Mouse (Mus musculus): ENCODE results near the gene Taco1. TPM values are rescaled to one million over a fixed set of nuclear protein-coding genes. Genes with fewer than 3 reads are reported as not detected.

The Taco1 gene
- polyA plus RNA-seq (2012; ENCODE audit: low replicate concordance) = 15.6 and 22.6 TPM in 2 replicates

DNA sequence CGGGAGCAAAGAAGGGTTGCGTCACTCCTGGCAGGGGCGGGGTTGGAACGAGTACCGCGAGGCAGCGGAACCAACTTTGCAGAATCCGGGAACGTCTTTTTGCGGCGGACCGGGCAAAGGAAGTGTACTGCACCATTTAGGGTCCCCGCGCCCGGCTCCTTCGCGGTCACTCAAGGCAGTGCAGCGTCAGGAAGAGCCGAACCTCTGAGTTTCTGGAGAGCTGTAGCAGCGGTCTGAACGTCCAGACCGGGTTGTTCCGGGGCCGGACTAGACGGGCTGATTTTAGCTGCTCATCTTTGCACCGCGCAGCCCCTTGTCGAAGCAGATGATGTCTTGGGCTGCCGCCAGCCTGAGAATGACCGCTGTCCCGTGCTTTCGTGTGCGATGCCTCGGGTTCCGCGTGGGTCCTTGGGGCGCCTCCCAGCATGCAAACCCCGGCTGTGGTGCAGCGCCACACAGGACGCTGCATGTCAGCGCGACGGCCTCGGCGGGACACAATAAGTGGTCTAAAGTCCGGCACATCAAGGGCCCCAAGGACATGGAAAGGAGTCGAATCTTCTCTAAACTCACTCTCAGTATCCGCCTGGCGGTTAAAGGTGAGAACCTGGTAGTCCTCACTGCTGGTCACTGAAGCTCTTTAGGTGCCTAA is at the start of gene Taco1:
Taco1 (plus strand) TSS at position 139 of the 649 bp plus-strand sequence.

DNA sequence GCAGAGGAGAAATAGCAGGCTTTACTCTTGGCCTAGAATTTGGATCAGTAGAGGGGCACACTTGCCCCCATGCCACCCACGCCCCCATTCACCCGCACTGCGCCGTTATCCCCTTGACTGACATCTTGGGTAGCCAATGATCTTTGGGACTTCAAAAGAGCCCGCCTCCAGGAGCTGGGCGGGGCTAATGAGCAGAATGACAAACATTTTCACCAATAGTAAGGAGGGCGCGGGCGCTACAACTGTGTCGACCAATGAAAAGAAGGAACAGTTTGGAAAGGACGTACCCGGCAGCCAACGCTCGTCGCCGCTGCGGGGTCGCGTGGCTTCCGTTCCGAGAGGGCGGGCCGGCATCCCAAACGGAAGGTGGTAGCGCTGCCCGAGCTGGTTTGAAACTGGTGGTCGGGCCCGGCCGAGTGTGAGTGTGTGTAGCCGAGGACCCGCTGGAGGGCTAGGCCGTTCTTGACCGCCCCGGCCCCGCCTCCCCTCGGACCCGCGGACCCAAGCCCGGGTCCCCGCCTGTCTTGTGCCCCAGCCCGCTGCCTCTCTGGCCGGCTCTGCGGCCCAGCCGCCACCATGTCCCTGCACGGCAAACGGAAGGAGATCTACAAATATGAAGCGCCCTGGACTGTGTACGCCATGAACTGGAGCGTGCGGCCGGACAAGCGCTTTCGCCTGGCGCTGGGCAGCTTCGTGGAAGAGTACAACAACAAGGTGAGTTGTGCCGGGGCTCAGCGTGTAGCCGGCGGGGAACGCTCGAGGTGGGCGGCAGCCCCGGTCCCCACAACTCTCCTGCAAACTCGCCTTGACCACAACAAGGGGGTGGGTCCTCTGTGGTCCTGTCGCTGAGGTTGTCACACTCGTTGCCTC is 29.1 kb upstream of the Taco1 start, which contains the start of gene Dcaf7:
Dcaf7 (plus strand) TSS at position 325 of the 870 bp plus-strand sequence.

DNA sequence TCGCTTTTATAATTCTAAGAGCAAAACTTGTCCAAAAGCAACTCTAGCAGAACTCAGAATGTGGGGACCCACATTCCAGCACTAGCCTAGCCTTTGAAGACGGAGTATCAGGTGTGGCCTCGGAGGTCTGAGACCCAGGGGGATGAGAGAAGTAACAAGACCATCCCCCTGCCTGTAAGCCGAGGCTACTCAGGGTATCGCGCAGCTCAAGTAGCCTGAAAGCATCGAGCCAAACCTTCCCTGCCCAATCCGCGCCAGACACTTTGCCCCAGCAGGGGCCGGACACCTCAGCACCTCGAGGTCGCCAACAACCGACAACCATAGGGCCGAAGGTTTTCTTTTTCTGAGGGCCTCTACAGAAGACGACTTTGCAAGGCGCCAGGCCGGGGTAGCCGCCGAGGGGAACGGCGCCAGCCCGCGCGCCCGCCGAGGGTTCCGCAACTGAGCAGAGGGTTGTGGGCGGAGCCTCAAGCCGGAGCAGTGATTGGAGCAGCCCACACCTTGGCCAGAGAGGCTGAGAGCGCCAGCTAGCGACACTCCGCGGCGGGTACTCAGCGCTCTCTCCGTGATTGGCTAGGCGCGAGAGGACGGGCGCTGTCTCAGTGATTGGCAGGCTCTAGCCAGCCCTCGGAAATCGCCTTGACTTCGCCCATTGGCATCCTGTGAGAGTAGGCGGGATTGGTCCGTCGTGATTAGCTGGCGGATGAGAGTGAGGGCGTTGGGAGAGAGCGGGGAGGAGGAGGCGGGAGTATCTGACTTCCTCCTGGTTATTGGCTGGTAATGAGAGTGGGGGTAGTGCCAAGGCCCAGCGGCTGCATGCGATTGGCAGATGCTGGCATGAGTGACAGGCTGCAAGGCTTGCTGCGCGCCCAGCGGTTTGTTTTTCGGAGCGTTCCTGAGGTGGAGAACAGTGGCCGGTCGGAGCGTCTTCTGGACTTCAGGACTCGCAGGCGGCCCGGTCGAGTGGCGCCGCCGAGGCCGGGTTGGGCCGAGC is 18.1 kb downstream of the Taco1 start, which contains the start of gene Map3k3:
Map3k3 (plus strand) TSS at position 906 of the 994 bp plus-strand sequence.

Other genes with a start within 250 kb of the Taco1 start
- gene Cyb561, start 112.7 kb upstream of the Taco1 start, polyA plus RNA-seq (2012; ENCODE audit: low replicate concordance) = 0.44 TPM in 1 of 2 replicates, not detected in the other
- gene Ace, start 98.1 kb upstream of the Taco1 start, polyA plus RNA-seq (2012; ENCODE audit: low replicate concordance) = 5.4 and 11.1 TPM in 2 replicates
- gene Ace3, start 71.4 kb upstream of the Taco1 start, polyA plus RNA-seq (2012; ENCODE audit: low replicate concordance) = not detected in 2 replicates
- not detected in 2 replicates for gene Kcnh6, start 57.9 kb upstream of the Taco1 start, polyA plus RNA-seq (2012; ENCODE audit: low replicate concordance)
- 34.4 and 37.9 TPM in 2 replicates for gene Dcaf7, start 29.2 kb upstream of the Taco1 start, polyA plus RNA-seq (2012; ENCODE audit: low replicate concordance)
- gene Map3k3, start 18.6 kb downstream of the Taco1 start, polyA plus RNA-seq (2012; ENCODE audit: low replicate concordance) = 4.8 and 5.7 TPM in 2 replicates
- not detected in 2 replicates for gene Gm10840, start 94.8 kb downstream of the Taco1 start, polyA plus RNA-seq (2012; ENCODE audit: low replicate concordance)
- gene Limd2, start 94.8 kb downstream of the Taco1 start, polyA plus RNA-seq (2012; ENCODE audit: low replicate concordance) = 142 and 144 TPM in 2 replicates
- gene Strada, start 136.1 kb downstream of the Taco1 start, polyA plus RNA-seq (2012; ENCODE audit: low replicate concordance) = 49.2 and 63.9 TPM in 2 replicates
- gene Ccdc47, start 150.3 kb downstream of the Taco1 start, polyA plus RNA-seq (2012; ENCODE audit: low replicate concordance) = 0.83 and 1.2 TPM in 2 replicates
- gene Ddx42, start 150.9 kb downstream of the Taco1 start, polyA plus RNA-seq (2012; ENCODE audit: low replicate concordance) = 7.5 and 8.1 TPM in 2 replicates
- gene Ftsj3, start 190.0 kb downstream of the Taco1 start, polyA plus RNA-seq (2012; ENCODE audit: low replicate concordance) = 3.1 and 16.8 TPM in 2 replicates
- gene Psmc5, start 190.1 kb downstream of the Taco1 start, polyA plus RNA-seq (2012; ENCODE audit: low replicate concordance) = 8.9 and 18.7 TPM in 2 replicates
- gene Smarcd2, start 206.9 kb downstream of the Taco1 start, polyA plus RNA-seq (2012; ENCODE audit: low replicate concordance) = 47.7 and 136 TPM in 2 replicates
- gene Tcam1, start 210.6 kb downstream of the Taco1 start, polyA plus RNA-seq (2012; ENCODE audit: low replicate concordance) = 0.06 and 0.07 TPM in 2 replicates
- 0.21 TPM in 1 of 2 replicates, not detected in the other for gene Gh, start 235.8 kb downstream of the Taco1 start, polyA plus RNA-seq (2012; ENCODE audit: low replicate concordance)
- 49.5 and 90.7 TPM in 2 replicates for gene Cd79b, start 248.7 kb downstream of the Taco1 start, polyA plus RNA-seq (2012; ENCODE audit: low replicate concordance)

Measured in leukemia stem cell, adult 10-12 weeks (primary cell).